Mouse (Mus musculus) cerebellum, adult 11-12 months (tissue): ENCODE measurements around the gene Fance.
"Not testable (repeated sequence)": the region's sequence is repeated elsewhere in the genome, so short reads cannot be mapped to it uniquely, and the experiment has no call there.

Experiments
- DNase-seq: peaks from one replicate; pipeline ENCODE4 v3.0.0; 2022

Gene Fance

GRCm38 (mm10) chr17:28349901-28350465 lies 36.7 kb downstream of the Fance start:
- no peak for DNase-seq

GRCm38 (mm10) chr17:28350466-28351352 lies 37.4 kb downstream of the Fance start, which contains the start of gene Tead3:
Tead3 (minus strand) TSS chr17:28350817.
- DNase-seq: no peak

- DNase-seq: no peak
Observed at GRCm38 (mm10) chr17:28351353-28351890, 38.1 kb downstream of the Fance start.

GRCm38 (mm10) chr17:28352018-28352417 lies 38.7 kb downstream of the Fance start:
- DNase-seq: no peak

- DNase-seq: no peak
Observed at GRCm38 (mm10) chr17:28355871-28356270, 42.6 kb downstream of the Fance start.

- DNase-seq: not testable (repeated sequence)
Observed at GRCm38 (mm10) chr17:28358576-28359261, 45.4 kb downstream of the Fance start.

GRCm38 (mm10) chr17:28360531-28361277 lies 47.4 kb downstream of the Fance start:
- DNase-seq: no peak

GRCm38 (mm10) chr17:28361921-28362652 lies 48.8 kb downstream of the Fance start:
- DNase-seq: no peak

GRCm38 (mm10) chr17:28362653-28363292 lies 49.5 kb downstream of the Fance start:
- no peak for DNase-seq

- no peak for DNase-seq
Observed at GRCm38 (mm10) chr17:28363507-28363906, 50.2 kb downstream of the Fance start.

- no peak for DNase-seq
Observed at GRCm38 (mm10) chr17:28365122-28365521, 51.8 kb downstream of the Fance start, which contains the start of gene Tulp1. Tulp1 (minus strand) TSS chr17:28365222.

- DNase-seq: no peak
Observed at GRCm38 (mm10) chr17:28368449-28368848, 55.1 kb downstream of the Fance start.

- no peak for DNase-seq
Observed at GRCm38 (mm10) chr17:28369056-28369455, 55.7 kb downstream of the Fance start.

- DNase-seq: no peak
Observed at GRCm38 (mm10) chr17:28371286-28371685, 58.0 kb downstream of the Fance start.

GRCm38 (mm10) chr17:28371941-28372340 lies 58.6 kb downstream of the Fance start:
- no peak for DNase-seq

GRCm38 (mm10) chr17:28373821-28374220 lies 60.5 kb downstream of the Fance start:
- no peak for DNase-seq

GRCm38 (mm10) chr17:28374494-28374893 lies 61.2 kb downstream of the Fance start:
- no peak for DNase-seq

GRCm38 (mm10) chr17:28375592-28376061 lies 62.3 kb downstream of the Fance start:
- no peak for DNase-seq
